Mouse (Mus musculus): ENCODE measurements around the gene Dram1.
A peak's percentile ranks its signal among the peaks of the same experiment; 100 is the strongest.

GRCm38 (mm10) chr10:88379013-88379885, at the start of gene Dram1, which contains the start of gene Gnptab:
- TF ChIP-seq POLR2A (IDR thresholded peaks at IDR 0.05; ENCODE audit: borderline replicate concordance, insufficient read depth, low read length), result 0 out of 2 replicates have a peak, but pooled peaks have one; percentile 25
- TF ChIP-seq CTCF (IDR thresholded peaks at IDR 0.05; ENCODE audit: borderline replicate concordance, insufficient read depth, low read depth, low read length), result peak; percentile 84

All from cerebellum, adult 2 months (tissue).